Mouse (Mus musculus) hindbrain, embryonic 12.5 days (tissue): ENCODE measurements around the gene Myo15b. TPM values are rescaled to one million over a fixed set of nuclear protein-coding genes. Genes with fewer than 3 reads are reported as not detected.

Experiments
- ATAC-seq: fragments of 200-750 bp; cut with Nextera tagmentation; 2 replicates; pipeline ENCODE4 v1.8.0; 2017; ENCODE audit warnings: moderate TSS enrichment; ENCODE audit not compliant: low FRiP score
- H3K27ac ChIP-seq: fragments of 300-500 bp; sonication (generic); 2 replicates; pipeline ENCODE4 v1.5.1; 2016; ENCODE audit warnings: mild to moderate bottlenecking
- H3K27me3 ChIP-seq: fragments of 300-500 bp; sonication (generic); 2 replicates; pipeline ENCODE4 v1.6.1; 2016; ENCODE audit warnings: mild to moderate bottlenecking
- H3K36me3 ChIP-seq: fragments of 300-500 bp; sonication (generic); 2 replicates; pipeline ENCODE4 v1.6.1; 2016; ENCODE audit warnings: mild to moderate bottlenecking
- H3K4me1 ChIP-seq: fragments of 300-500 bp; sonication (generic); 2 replicates; pipeline ENCODE4 v1.6.1; 2016
- H3K4me2 ChIP-seq: fragments of 300-500 bp; sonication (generic); replicated peaks from 2 replicates; pipeline ENCODE4 v1.6.1; 2016; ENCODE audit warnings: mild to moderate bottlenecking
- H3K4me3 ChIP-seq: fragments of 300-500 bp; sonication (generic); 2 replicates; pipeline ENCODE4 v1.5.1; 2016; ENCODE audit warnings: mild to moderate bottlenecking
- H3K9ac ChIP-seq: fragments of 300-500 bp; sonication (generic); 2 replicates; pipeline ENCODE4 v1.6.1; 2016; ENCODE audit warnings: mild to moderate bottlenecking, moderate library complexity
- H3K9me3 ChIP-seq: fragments of 300-500 bp; sonication (generic); replicated peaks from 2 replicates; pipeline ENCODE4 v1.6.1; 2016; ENCODE audit warnings: mild to moderate bottlenecking
- WGBS: fragments of 180-500 bp; shearing (Covaris S2); methylation state at CpG from one replicate; pipeline ENCODE4 v1.1.7; 2016; 5-methylcytosine and 5-hydroxymethylcytosine counted together
- polyA plus RNA-seq: library from polyadenylated mRNA; unstranded; fragments of >200 nt; fragmentation: Nextera tagmentation; extraction: Ambion mirVana; gene quantifications from 2 replicates; pipeline ENCODE4 v1.2.1, GENCODE M21; 2016

The Myo15b gene
- polyA plus RNA-seq, 1 experiment from 2014 or later: 0.12 TPM

GRCm38 (mm10) chr11:115819915-115820623 is 38.1 kb upstream of the Myo15b start:
- H3K9ac ChIP-seq: no peak overlapping the region
- no peak overlapping the region for H3K27ac ChIP-seq
- no peak for ATAC-seq
- H3K27me3 ChIP-seq: peaks cover 29% of the 10 kb centered on the region
- no peaks in the 10 kb centered on the region for H3K9me3 ChIP-seq
- 91% methylated on average over 16 of the region's 16 CpGs for WGBS
- H3K4me3 ChIP-seq: no peak overlapping the region
- H3K36me3 ChIP-seq: peaks cover 43% of the 10 kb centered on the region
- no peak overlapping the region for H3K4me2 ChIP-seq
- H3K4me1 ChIP-seq: peaks cover 24% of the 10 kb centered on the region

GRCm38 (mm10) chr11:115821001-115821400 is 37.2 kb upstream of the Myo15b start:
- Histone ChIP-seq H3K9ac (no peak overlapping the region), H3K4me2 (no peak overlapping the region), H3K27ac (no peak overlapping the region), H3K36me3 (peaks cover 43% of the 10 kb centered on the region), H3K4me1 (peaks cover 14% of the 10 kb centered on the region), H3K4me3 (no peak overlapping the region), H3K9me3 (no peaks in the 10 kb centered on the region), H3K27me3 (peaks cover 38% of the 10 kb centered on the region)
- ATAC-seq: no peak
- WGBS: 94% methylated on average over 4 of the region's 4 CpGs

GRCm38 (mm10) chr11:115823774-115824740 is 34.1 kb upstream of the Myo15b start, which contains the start of gene Llgl2:
Gene Llgl2, plus strand, starts transcription at chr11:115824049.
- no peaks in the 10 kb centered on the region for H3K9me3 ChIP-seq
- peak within 1 kb of the TSS; percentile 57 for H3K4me3 ChIP-seq
- H3K4me2 ChIP-seq: peak within 1 kb of the TSS; percentile 78
- peaks cover 15% of the 10 kb centered on the region for H3K4me1 ChIP-seq
- peak; percentile 90 for ATAC-seq
- H3K9ac ChIP-seq: peak within 1 kb of the TSS; percentile 51
- peaks cover 63% of the 10 kb centered on the region for H3K27me3 ChIP-seq
- no peak within 1 kb of the TSS for H3K27ac ChIP-seq
- under 1% methylated on average over 85 of the region's 87 CpGs for WGBS
- peaks cover 35% of the 10 kb centered on the region for H3K36me3 ChIP-seq

GRCm38 (mm10) chr11:115824813-115825212 is 33.4 kb upstream of the Myo15b start:
- Histone ChIP-seq H3K4me2 (peak overlapping the region; percentile 78), H3K27ac (no peak overlapping the region), H3K9ac (no peak overlapping the region), H3K36me3 (peaks cover 31% of the 10 kb centered on the region), H3K27me3 (peaks cover 70% of the 10 kb centered on the region), H3K9me3 (no peaks in the 10 kb centered on the region), H3K4me3 (peak overlapping the region; percentile 57), H3K4me1 (peaks cover 15% of the 10 kb centered on the region)
- no peak for ATAC-seq
- WGBS: 20% methylated on average over 11 of the region's 11 CpGs

- Histone ChIP-seq H3K9ac (no peak overlapping the region), H3K36me3 (peaks cover 14% of the 10 kb centered on the region), H3K27ac (no peak overlapping the region), H3K9me3 (no peaks in the 10 kb centered on the region), H3K4me2 (no peak overlapping the region), H3K4me3 (no peak overlapping the region), H3K27me3 (peaks cover 86% of the 10 kb centered on the region), H3K4me1 (peaks cover 22% of the 10 kb centered on the region)
- no peak for ATAC-seq
- WGBS: 43% methylated on average over 5 of the region's 5 CpGs
Observed at GRCm38 (mm10) chr11:115826487-115826886, 31.7 kb upstream of the Myo15b start.

GRCm38 (mm10) chr11:115827624-115828023 is 30.6 kb upstream of the Myo15b start:
- no peak overlapping the region for H3K4me3 ChIP-seq
- ATAC-seq: no peak
- H3K4me1 ChIP-seq: peaks cover 27% of the 10 kb centered on the region
- no peak overlapping the region for H3K27ac ChIP-seq
- peaks cover 2% of the 10 kb centered on the region; the same call in 1 of the 2 replicates for H3K36me3 ChIP-seq
- H3K9me3 ChIP-seq: no peaks in the 10 kb centered on the region
- no peak overlapping the region for H3K4me2 ChIP-seq
- WGBS: 89% methylated on average over 6 of the region's 6 CpGs
- H3K27me3 ChIP-seq: peaks cover 90% of the 10 kb centered on the region
- no peak overlapping the region for H3K9ac ChIP-seq

GRCm38 (mm10) chr11:115829036-115829435 is 29.2 kb upstream of the Myo15b start:
- Histone ChIP-seq H3K9me3 (no peaks in the 10 kb centered on the region), H3K27me3 (peaks cover 78% of the 10 kb centered on the region), H3K4me2 (no peak overlapping the region), H3K9ac (no peak overlapping the region), H3K4me1 (peaks cover 28% of the 10 kb centered on the region), H3K4me3 (no peak overlapping the region), H3K27ac (no peak overlapping the region), H3K36me3 (no peaks in the 10 kb centered on the region)
- no peak for ATAC-seq
- WGBS: 66% methylated on average over 4 of the region's 4 CpGs

- H3K27ac ChIP-seq: no peak overlapping the region
- H3K27me3 ChIP-seq: peaks cover 68% of the 10 kb centered on the region
- no peak overlapping the region for H3K9ac ChIP-seq
- H3K36me3 ChIP-seq: no peaks in the 10 kb centered on the region
- H3K4me1 ChIP-seq: peaks cover 28% of the 10 kb centered on the region
- ATAC-seq: no peak
- no peak overlapping the region for H3K4me3 ChIP-seq
- 16% methylated on average over 25 of the region's 25 CpGs for WGBS
- H3K9me3 ChIP-seq: no peaks in the 10 kb centered on the region
- no peak overlapping the region for H3K4me2 ChIP-seq
Observed at GRCm38 (mm10) chr11:115830550-115831325, 27.5 kb upstream of the Myo15b start.

- H3K4me1 ChIP-seq: peaks cover 28% of the 10 kb centered on the region
- H3K9me3 ChIP-seq: no peaks in the 10 kb centered on the region
- H3K9ac ChIP-seq: no peak overlapping the region
- 44% methylated on average over 3 of the region's 3 CpGs for WGBS
- no peak overlapping the region for H3K27ac ChIP-seq
- no peak overlapping the region for H3K4me2 ChIP-seq
- ATAC-seq: no peak
- peaks cover 60% of the 10 kb centered on the region for H3K27me3 ChIP-seq
- H3K36me3 ChIP-seq: no peaks in the 10 kb centered on the region
- no peak overlapping the region for H3K4me3 ChIP-seq
Observed at GRCm38 (mm10) chr11:115831518-115831917, 26.7 kb upstream of the Myo15b start.

- Histone ChIP-seq H3K4me3 (no peak overlapping the region), H3K36me3 (no peaks in the 10 kb centered on the region), H3K27me3 (peaks cover 57% of the 10 kb centered on the region), H3K27ac (no peak overlapping the region), H3K4me2 (no peak overlapping the region), H3K4me1 (peaks cover 30% of the 10 kb centered on the region), H3K9me3 (no peaks in the 10 kb centered on the region), H3K9ac (no peak overlapping the region)
- ATAC-seq: no peak
- 56% methylated on average over 6 of the region's 6 CpGs for WGBS
Observed at GRCm38 (mm10) chr11:115832064-115832463, 26.1 kb upstream of the Myo15b start.

- H3K4me1 ChIP-seq: peaks cover 30% of the 10 kb centered on the region
- H3K4me2 ChIP-seq: no peak overlapping the region
Observed at GRCm38 (mm10) chr11:115832523-115832922, 25.7 kb upstream of the Myo15b start.

More at GRCm38 (mm10) chr11:115832523-115832922, 25.7 kb upstream of the Myo15b start:
- no peak overlapping the region; the same call in 1 of the 2 replicates for H3K9ac ChIP-seq
- H3K27ac ChIP-seq: no peak overlapping the region
- WGBS: 5% methylated on average over 8 of the region's 8 CpGs
- H3K9me3 ChIP-seq: no peaks in the 10 kb centered on the region
- H3K4me3 ChIP-seq: no peak overlapping the region
- ATAC-seq: no peak
- H3K27me3 ChIP-seq: peaks cover 53% of the 10 kb centered on the region
- no peaks in the 10 kb centered on the region for H3K36me3 ChIP-seq
